Mouse (Mus musculus) right cerebral cortex, adult 2 months (tissue): Measurements from ENCODE around the gene Ogfod3.

Experiments used
- DNase-seq, 2 experiments: peaks; one replicate each; pipeline ENCODE4 v3.0.0; 2021 to 2022; ENCODE audit warnings: low spot score in 2 of 2

The Ogfod3 gene

DNA sequence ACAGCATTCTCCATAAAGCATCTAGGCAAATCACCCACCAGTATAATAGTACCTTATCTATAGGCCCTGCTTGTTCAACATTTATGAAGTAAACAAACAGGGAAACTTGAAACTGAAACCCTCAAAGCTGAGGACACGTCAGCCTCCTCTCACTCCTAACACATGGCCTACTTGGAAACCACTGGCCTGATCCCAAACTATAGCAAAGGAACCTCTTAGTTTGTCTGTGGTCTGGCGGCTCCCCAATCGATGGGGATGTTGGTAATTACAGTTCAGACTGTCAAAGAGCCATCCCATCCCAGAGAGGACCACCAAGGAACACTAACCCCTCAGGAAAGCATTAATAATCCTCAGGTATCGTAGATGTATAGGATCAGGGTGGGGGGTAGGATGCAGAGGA lies 4.7 kb downstream of the Ogfod3 start:
- DNase-seq: no peak

DNA sequence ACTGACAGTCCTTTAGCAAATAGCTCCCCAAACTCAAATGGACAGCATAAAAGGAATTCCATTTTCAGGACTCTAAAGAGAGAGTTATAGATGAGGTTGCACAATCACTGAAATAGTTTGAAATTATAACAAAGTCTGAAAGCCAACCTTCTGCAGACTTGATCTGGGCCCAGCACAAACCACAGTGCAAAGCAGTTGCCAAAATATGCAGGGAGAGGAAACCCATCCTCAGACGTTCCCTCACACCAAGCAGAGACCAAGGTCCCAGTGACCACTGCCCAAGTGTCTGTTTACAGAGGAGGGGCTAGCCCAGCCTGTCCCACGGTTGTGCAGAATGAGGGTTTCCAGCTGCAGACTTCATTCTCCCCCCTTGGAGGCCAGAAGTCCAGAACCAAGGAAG lies 5.9 kb downstream of the Ogfod3 start:
- DNase-seq: no peak

DNA sequence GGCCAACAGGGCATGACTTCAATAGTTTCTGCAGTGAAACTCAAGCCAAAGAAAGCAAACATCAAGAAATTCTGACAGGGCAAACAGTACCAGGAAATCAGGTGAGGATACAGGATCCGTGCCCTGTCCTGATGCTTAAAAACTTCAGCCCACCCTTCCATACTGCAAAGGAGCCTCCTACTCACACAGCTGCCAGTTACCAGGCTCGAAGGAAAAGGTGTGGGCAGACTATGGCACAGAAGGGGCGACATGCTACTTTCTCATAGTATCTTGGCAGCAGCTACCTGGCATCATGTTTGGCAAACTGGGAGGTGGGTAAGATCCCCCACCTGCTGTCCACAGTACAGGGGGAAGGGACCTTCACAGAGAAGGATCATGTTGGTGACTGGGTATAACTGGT lies 11.1 kb downstream of the Ogfod3 start:
- DNase-seq: peak in 1 of 2 experiments; percentile 17

DNA sequence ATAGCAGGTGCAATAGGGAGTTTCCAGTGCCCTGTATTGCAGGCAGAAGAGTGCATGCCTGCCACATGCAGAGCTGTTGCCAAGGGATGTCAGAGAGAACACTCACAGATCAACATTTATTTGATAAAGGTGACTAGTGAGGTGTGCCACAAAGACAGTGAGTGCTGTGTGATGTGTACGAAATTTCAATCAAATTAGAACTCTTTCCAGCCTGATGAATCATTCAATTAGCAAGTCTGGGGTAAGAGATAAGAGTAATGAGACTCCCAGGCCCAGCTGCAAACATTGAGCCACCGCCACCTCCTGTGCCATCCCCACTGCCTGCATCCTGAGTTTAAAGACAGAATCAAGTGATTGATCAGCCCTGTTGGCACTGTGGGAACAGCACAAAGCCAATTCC lies 11.8 kb downstream of the Ogfod3 start:
- DNase-seq: no peak

DNA sequence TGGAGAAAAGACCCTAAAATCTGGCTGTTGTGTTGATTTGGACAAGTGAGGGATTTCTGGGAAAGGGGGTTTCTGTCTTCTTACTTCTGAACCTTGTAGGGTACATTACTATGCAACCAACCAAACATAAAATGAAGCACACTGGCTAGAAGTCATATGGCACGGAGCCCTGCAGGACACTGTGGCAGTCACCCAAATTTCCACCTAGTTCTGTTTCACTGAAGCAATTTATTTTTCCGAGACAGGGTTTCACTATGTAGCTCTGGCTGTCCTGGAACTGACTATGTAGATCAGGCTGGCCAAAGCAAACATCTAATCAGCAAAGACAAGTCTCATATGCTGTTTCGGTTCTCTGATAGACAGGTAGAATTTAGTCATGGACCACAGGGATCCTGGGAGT lies 14.8 kb downstream of the Ogfod3 start:
- DNase-seq: no peak

DNA sequence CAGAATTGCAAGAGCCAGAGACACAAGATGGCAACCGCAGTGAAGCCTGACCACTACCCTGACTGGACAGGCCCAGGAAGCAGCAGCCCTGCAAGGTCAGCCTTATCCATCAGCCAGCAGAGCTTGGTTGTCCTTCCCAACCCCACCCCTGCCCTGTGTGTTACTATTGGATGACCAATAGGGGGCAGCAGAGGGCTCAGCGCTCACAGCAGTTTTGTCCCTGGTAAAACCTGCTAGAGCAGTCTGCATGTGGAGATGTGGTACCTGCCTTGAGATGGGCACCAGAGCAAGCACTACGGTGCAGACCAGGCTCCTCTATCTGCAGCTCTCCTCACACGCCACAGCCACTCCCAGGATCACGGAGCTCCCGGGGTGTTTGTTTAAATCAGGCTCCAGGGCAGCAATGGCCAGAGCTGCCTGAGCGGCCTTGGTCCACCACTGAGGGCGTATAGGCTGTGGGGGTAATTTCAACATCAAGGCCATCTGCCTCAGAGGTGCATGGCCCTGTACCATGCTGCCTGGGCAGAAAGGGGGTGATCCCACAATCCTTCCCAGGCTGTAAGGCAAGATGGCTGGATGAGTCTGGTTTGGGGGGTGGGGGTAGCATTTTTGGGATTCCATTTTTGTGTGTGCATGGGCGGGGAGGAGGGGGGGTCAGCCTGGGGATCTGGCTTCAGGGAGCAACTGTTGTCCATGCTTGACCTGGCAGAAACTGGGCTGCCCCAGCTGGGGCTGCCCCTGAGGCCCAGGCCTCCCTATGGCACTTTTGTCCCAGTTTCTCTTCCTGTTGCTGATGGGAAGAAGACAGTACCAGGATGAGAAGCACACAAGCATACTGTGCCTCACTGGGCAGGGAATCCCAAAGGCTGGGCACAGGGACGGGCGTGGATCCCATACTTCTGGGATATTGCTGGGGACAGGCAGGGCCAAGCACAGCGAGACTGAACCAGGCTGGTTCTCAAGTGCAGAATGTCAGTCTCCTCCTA lies 27.9 kb downstream of the Ogfod3 start:
- peak in 1 of 2 experiments; percentile 41 for DNase-seq

DNA sequence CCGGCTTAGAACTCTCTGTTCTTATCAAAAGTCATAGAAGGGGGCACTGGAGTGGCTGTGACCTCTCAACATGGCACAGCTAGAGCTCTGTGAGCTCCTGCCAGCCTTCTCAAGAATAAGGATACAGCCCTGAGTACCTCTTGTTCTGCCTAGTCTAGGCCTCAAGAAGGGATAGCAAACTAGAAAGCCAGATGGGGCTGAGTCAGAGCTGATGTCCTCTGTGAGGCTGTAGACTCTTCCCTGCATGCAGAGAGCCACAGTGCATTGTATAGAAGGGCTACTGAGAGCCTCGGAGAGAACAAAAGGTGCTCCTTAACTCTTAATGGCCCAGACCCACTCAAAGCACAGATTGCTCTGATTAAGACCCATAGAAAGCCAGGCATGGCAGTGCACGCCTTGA lies 30.3 kb downstream of the Ogfod3 start:
- no peak for DNase-seq

DNA sequence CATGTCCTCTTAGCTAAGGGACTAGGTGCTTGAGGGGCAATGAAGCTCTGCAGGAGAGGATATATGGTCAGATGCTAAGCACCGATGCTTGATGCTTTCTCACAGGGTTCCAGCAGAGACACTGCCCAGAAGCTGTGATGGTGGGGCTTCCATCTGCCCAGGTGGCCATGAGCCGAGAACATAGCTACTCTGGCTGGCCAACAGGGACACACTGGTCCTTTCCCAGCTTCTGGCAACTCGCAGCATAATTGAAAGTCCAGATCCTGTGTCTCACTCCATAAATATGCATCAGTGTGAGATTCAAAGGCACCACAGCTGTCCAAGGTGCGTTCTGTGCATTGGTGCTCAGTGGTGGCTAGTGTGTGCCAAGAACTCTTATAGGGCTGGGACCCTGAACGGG lies 31.3 kb downstream of the Ogfod3 start:
- no peak for DNase-seq

DNA sequence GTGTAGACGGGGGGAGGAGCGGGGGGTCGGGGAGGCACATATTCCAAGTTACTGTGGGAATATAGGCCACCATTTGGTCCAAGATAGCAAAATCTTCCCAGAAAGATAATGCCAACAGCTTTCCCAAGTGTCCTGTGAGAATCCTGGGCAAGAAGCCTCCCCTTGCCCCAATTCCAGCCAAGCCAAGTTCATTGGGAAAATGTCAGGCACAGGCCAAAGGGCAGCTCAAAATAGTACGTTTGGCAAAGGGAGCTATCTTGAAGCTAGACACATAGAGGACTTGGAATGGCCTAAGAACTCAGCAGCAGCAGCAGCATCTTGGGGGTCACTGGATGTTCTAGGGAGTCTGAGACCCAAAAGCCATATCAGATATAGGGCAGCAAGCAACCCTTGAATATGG lies 40.8 kb downstream of the Ogfod3 start:
- DNase-seq: no peak

DNA sequence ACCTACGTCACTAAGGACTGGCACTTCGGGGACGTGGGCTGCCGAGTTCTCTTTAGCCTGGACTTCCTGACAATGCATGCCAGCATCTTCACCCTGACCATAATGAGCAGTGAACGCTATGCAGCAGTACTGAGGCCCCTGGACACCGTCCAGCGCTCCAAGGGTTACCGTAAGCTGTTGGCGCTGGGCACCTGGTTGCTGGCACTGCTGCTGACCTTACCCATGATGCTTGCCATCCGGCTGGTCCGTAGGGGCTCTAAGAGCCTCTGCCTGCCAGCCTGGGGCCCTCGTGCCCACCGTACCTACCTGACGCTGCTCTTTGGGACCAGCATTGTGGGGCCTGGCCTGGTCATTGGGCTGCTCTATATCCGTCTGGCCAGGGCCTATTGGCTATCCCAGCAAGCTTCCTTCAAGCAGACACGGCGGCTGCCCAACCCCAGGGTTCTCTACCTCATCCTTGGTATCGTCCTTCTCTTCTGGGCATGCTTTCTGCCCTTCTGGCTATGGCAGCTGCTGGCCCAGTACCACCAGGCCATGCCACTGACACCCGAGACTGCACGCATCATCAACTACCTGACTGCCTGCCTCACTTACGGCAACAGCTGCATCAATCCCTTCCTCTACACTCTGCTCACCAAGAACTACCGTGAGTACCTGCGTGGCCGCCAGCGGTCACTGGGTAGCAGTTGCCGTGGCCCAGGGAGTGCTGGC lies 43.7 kb downstream of the Ogfod3 start:
- DNase-seq: no peak

DNA sequence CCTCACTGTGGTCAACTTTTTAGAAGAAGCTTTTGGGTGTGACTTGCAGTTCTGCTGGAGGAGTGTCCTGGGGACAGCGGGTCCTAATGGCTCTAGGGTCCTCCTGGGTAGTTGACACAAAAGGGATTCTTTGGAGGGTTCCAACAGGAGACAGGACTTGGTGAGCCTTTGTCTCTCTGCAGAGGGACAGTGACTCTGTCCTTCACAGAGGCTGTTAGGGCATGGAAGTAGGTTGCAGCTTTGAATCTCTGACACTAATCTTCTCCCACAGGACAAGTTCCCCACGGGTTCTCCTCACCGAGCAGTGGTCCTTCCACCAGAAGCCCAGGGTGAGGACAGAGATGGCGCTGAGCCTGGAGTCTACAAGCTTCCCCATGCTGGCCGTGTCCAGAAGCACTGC lies 44.5 kb downstream of the Ogfod3 start, which contains the start of gene Uts2r:
Uts2r (plus strand) TSS at position 301 of the 400 bp plus-strand sequence.
- DNase-seq: no peak

DNA sequence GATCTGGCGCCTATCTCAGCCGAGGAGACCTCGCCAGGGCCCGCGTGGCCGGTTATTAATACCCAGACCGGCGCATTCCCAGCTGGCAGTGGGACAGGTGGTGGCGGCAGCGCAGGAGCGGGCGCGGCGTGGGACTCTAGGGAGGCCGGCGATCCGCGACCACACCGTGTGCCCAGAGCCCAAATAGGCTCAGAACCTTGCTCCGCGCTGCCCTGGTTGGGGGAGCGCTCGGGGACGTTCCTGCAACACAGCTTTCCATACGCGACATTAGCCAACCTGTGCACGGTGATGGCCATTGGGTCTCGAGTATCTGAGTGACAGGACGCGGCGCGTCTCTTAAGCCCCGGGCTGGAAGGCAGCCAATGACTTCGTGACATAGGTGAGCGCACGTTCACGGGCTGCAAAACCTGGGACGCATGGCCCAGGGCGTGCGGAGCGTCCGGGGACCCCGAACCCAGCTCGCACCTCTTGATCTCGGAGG lies 48.1 kb downstream of the Ogfod3 start:
- DNase-seq: no peak

DNA sequence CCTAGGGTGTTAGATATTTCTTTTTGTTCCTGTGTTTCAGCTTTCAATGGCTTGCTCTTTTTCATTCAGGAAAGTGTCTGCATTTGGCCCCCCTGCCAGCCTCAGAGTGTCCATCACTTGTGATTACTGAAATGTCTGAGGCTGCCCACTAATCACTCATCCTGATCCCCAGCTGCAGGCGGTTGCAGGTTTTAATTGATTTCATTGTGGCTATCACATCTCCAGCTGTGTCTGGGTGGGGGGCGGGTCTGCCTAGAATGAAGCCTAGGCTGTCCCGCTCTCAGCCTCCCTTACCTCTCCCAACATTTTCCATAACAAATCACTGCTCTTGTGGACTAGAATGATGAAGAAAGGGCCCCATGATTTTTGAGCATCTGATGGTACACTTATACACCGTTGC lies 50.3 kb downstream of the Ogfod3 start:
- DNase-seq: no peak

DNA sequence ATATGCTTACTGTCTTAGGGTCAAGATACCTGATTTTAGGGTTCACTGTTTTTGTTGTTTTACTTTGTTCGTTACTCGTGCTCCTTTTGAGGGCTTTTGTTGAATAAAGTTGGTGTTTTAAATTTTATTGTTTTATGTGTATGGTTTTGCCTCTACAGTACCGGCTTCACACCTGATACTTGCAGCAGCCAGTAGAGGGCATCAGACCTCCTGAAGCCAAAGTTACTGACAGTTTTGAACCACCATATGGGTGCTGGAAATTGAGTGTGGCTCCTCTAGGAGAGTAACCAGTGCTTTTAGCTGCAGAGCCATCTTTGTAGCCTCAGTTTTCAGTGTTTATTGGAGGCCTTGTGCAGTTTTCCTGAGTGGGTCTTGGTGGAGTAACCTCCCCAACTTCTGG lies 56.3 kb downstream of the Ogfod3 start:
- DNase-seq: no peak

DNA sequence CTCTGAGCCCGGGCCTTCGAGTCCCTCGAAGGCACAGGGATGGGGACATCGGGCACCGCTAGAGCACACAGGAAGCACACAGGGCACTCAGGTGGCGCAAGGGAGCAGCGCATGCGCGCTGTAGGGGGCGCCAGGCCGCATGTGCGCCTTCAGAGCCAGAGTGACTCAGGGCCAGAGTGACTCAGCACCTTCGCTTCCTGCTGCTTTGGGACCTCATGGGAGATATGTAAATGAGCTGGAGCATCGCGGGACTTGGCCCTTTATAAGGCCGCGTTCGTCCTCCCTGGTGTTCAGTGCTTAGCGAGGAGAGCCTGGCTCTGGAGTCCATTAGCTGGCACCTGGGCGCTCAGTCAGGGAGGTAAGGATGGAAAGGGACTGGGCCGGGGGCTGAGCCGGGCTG lies 58.6 kb downstream of the Ogfod3 start, which contains the start of gene Tex19.1:
Tex19.1 (plus strand) TSS at position 279 of the 400 bp plus-strand sequence.
- no peak for DNase-seq

DNA sequence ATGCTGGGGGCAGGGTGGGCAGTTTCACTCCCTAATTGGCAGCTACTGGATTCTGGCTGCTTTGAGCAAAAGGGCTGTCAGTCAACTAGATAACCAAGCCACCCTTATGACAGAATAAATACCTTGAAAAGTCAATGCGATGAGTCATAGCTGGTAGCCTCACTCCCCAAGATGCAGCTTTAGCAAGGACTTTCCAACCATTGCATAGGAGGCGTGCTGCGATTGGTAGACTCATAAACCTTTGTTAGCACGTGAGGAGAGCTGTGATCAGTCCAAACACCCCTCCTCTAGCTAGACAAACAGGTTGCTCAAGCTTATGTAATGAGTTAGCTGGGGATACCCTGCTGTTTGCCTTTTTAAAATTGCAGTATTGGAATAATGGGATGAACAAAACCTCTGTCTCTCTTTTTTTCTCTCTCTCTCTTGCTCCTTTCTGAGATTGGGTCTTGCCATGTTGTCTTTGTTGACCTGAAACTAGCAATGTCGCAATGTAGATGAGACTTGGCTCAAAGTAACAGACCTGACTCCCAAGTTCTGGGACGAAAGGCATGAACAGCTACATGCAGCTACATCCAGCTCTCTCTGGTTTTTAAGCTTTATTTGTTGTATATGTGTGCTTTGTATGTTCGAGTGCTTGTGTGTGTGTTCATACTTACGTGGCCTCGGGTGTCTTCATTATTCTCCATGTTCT lies 61.0 kb downstream of the Ogfod3 start:
- no peak for DNase-seq

DNA sequence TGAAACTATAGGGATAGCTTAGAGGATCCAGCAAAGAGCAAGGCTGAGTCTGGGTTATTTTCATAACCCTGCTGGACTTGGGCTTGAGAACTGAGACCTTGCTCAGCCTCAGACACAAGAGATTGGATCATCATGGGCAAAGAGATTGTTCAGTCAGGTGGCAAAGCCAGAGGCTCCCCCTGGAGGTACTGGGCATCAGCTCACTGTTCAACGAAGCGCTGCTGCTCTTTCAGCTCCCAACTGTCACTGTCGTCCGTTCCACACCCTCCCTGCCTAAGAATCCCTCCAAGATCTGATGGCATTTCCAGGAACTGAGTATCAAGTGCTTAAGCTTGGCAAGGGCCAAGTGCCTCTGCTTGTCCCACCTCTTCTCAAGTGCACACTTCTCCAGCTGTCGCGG lies 65.8 kb downstream of the Ogfod3 start:
- no peak for DNase-seq

DNA sequence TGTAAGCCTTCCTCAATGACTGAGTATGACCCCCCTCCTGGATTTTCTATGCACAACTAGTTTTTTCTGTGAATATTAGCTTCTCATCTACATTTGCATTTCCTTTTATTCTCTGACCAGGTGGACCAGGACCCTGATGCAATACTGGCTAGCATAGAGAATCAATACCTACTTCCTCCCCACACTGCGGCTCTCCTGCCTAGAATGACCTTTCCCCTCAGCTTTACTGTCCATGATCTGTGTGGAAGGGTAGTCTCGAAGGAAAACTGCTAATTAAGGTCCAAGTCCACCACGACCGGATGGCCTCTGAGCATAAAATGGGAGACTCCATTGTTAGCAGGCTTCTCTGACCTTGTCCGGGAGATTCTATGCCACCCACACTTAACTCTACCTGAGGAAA lies 66.8 kb downstream of the Ogfod3 start:
- DNase-seq: no peak

DNA sequence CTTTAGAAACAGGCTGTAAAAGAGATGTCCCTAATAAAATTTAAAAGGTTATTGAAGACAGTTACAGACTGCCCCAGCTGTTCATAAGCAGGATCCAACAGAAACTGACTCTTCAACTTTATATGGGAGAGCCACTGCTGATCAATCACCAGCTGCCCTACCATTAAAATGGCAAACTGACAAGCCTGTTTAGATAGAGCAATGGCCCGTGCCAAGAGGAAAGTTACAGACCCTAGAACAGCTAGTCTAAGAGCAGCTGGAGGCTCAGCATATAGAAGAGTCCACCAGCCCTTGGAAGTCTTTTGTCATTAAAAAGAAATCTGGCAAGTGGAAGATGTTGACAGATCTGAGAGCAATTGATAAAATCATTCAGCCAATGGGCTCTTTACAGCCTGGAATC lies 69.9 kb downstream of the Ogfod3 start:
- no peak for DNase-seq

DNA sequence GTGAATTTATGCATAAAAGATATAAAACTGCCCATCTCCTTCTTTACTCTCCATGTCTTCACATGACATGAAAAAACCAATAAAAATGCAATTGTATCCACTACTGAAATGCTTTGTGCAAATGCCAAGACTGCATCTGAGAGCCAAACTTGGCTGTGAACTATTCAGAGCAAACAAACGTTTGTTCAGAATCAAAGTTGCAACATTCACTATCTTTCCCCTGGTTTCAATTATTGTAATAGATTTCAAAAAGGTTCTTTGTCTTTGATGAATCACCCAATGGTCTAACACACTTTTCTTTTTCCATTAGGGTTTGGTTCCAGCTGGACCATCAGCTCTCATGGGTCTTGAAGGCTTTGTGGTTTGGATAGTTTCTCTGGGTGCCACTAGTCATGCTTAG lies 74.9 kb downstream of the Ogfod3 start:
- no peak for DNase-seq
